Mouse (Mus musculus) left cerebral cortex, postnatal 10 days (tissue): ENCODE data around the gene Armc5. TPM values are rescaled to one million over a fixed set of nuclear protein-coding genes. Genes with fewer than 3 reads are reported as not detected.
A peak's percentile ranks its signal among the peaks of the same experiment; 100 is the strongest.

Source experiments
- DNase-seq, 2 experiments: peaks; one replicate each; pipeline ENCODE4 v3.0.0; 2021 to 2022; ENCODE audit warnings: low spot score in 2 of 2, mixed read lengths in 1 of 2; ENCODE audit errors: extremely low spot score in 1 of 2
- intact Hi-C: fragments of 180-260 bp; cut with DNase I; formaldehyde crosslinking; loops from one replicate; pipeline ENCODE4 v1.15.1; 2025
- total RNA-seq, 2 experiments: library from RNA; stranded (reverse); gene quantifications; 2 replicates each; pipeline ENCODE4 v1.2.3; 2021

Armc5 gene
- 10 to 100 TPM; 10.8 to 11.5 TPM for total RNA-seq

DNA sequence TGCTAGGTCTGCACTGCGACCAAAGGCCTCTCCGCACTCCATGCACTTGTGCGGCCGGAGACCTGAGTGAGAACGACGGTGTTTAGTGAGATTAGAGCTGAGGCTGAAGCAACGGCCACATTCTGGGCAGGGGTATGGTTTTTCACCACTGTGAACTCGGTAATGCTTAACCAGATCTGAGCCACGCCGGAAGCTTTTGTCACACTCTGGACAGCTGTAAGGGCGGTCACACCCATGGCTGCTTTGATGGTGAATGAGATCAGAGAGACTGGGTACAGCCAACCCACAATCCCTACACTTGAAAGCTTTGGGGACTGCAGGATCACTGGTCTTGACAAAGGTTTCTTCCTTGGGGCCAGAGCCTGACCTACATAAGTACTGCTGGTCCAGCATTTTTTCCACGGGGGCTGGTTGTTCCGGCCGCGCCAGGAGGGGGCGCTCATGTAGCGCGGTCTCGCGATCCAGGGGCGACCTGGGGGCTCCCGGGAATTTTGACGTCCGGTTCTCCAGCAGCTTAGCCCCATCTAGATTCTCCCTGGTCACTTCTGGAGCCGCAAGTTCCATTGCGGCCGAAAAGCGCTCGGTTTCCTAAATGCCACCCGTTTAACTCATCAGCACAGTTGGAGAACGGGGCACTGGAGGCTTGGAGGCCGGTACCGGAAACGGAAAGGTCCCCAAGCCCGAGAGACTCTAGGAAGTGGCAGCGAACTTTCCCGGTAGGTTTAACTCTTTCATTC, at the start of gene Armc5:
TSS of gene Armc5 (plus strand) at position 487 of the 737 bp plus-strand sequence.
- peak; percentile 75 to 90 for DNase-seq
- intact Hi-C loops = no loop called here

DNA sequence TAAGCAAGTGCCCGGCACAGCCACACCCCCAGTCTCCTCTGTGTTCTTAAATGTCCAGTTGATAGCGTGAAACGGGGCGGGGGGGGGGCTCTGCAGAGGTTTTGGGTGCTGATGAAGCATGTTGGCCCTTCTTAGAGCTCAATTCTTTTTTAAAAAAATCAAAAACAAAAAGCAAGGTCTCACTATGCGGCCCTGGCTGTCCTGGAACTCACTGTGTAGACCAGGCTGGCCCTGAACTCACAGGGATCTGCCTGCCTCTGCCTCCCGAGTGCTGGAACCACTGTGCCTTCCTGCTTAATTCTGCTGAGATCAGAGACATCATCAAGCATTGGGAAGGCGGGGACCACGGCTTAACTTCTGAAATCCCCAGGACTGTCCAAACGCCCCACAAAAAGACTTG, 35.5 kb upstream of the Armc5 start:
- no peak for DNase-seq
- intact Hi-C loops = no loop called here

DNA sequence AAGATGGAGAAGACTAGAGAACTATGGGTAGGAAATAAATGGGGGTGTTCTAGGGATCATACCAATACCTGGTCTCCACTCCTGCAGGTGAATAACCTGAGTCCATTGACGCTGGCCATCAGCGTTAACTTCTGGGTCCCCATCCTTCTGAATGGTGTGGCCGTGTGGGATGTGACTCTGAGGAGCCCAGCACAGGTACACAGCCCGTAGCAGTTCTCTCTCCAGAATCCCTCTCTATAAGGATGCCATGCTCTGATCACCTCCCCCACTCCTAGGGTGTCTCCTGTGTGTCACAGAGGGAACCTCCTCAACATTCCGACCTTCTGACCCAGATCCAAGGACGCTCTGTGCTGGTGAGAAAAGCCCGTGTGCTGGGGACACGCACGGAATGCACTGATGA, 34.1 kb upstream of the Armc5 start:
- intact Hi-C loops = no loop called here
- DNase-seq = no peak

DNA sequence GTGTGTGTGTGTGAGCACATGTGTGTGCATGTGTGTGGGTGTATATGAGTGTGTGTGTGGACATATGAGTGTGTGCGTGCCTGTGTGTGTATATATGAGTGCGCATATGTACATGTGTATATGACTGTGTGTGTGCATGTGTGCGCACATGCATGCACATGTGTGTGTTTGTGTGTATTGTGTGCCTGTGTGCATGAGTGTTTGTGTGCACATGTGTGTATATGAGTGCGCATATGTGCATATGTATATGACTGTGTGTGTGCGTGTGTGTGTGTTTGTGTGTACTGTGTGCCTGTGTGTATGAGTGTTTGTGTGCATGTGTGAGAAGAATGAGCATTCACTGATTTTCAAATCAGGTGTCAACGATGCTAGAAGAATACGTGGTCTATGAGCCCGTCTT, 33.0 kb upstream of the Armc5 start:
- DNase-seq = no peak
- intact Hi-C loops = no loop called here

DNA sequence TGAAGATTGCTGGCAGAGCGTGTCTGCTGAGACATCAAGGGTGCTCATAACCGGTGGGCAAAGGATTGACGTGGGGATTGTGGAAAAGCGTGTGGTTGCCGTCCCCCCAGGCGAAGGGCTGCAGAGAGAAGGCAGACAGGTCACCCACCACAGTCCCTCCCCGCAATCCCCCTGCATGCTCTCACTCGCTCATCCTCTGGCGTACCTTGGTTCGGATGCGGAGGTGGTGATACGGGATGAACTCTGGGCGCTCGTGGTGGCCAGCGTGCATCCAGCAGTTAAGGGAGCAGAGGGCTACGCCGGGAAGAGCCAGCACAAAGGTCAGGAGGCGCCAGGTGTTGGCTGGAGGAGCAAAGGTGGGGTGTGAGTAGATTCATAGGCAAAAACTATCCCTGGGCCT, 31.4 kb upstream of the Armc5 start:
- DNase-seq = no peak
- intact Hi-C loops = loop anchor here (5.0 kb wide), 1 partner anchor 223 kb away; no protein-coding TSS in a partner anchor

DNA sequence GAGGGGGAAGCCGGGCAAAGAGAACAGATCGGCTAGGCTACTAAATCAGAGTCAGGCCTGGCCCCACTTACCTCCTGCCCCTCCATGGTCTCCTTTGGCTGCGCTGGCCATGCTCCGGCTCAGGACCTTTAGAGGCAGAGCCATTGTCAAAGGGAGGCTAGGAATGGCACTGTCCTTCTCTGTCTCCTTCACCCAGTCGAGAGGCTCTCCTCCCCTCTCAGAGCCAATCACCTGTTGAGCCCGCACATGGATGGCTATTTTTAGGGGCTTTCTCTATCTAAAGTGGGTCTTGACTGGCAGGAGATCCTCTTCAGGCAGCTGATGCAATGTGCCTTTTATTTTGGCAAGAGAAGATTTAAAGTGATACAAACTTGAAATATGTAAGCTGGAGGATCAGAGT, 31.0 kb upstream of the Armc5 start, which contains the start of gene Cox6a2:
TSS of gene Cox6a2 (minus strand) at position 236 of the 400 bp plus-strand sequence.
- no peak for DNase-seq
- intact Hi-C loops = loop anchor here (5.0 kb wide), 1 partner anchor 224 kb away; no protein-coding TSS in a partner anchor

DNA sequence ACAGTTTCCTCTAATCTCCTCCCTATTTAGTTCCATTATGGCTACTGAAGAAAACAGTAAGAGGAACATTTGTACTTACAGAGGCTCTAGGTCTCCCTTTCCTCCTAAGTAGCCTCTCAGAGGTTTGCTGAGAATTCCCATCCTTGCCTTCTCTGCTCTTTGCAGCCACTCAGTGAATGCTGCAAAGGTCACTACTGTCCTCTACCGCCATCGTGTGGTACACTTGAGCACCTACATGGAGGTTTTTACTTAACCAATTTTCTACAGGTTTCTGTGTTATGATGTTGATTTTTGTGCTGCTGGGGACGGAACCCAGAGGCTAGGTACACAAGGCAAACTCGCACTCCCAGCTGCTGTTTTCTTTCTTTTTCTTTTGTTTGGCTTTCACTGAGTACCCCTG, 29.0 kb upstream of the Armc5 start:
- DNase-seq = peak; percentile 60
- intact Hi-C loops = loop anchor here (2.0 to 5.0 kb wide), 2 partner anchors 103 to 226 kb away; no protein-coding TSS in a partner anchor

DNA sequence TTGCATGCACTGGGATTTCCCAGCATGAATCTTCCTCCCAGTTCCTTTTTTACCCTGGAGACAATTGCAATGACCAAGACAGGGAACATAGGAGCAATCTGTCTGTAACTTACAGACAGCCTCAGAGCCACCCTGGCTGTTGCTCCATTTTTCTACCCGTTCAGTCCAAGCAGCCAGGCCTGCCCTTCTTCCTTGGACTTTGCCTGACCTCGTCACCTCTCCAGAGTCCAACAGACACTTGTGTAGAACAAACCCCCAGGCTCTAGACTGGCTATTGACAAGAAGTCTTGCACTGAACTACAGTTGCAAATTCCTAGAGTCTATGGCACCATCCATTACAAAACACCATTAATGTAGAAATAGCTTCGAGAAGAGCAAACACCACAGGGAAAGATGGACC, 27.3 kb upstream of the Armc5 start:
- intact Hi-C loops = loop anchor here (2.0 to 5.0 kb wide), 2 partner anchors 105 to 228 kb away; no protein-coding TSS in a partner anchor

DNA sequence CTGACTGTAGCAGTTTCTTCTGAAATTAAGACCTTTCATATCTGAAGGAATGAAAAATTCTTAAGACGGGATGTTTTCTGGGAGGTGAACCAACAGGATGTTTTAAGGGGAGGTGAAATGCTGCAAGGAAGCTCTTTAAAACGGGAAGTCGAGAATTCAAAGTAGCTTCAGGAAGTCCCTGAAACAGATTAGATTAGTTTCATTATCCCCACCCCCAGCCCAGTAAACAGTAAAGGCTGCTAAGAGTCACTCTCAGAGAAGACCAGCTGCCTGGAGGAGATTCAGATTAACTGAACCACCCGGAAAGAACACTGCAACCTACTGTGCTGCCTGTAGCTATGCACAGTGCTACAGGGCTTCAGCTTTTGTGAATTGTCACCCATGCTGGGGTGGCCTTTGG, 17.2 kb upstream of the Armc5 start:
- no peak for DNase-seq
- intact Hi-C loops = no loop called here

More for the DNA sequence above, 27.3 kb upstream of the Armc5 start:
- no peak for DNase-seq

DNA sequence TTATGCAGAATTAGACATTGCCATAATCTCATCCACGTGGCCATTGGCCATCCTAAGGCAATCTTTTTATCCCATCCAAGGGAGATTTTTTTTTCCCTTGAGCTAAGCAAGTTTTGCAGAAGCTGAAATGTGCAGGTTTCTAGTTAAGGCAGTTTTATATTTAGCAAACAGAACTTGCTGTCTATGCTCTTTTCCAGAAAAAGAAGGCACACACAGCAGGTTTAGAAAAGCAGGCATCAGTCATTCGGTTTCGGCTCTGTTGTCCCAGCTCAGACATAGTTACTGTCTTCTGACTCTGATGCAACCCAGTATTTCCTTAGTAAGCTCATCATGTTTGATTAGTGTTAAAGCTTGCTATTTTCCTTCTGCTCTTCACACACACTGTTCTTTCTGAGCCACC, 16.2 kb upstream of the Armc5 start:
- peak in 1 of 2 experiments; percentile 44 for DNase-seq
- intact Hi-C loops = no loop called here

DNA sequence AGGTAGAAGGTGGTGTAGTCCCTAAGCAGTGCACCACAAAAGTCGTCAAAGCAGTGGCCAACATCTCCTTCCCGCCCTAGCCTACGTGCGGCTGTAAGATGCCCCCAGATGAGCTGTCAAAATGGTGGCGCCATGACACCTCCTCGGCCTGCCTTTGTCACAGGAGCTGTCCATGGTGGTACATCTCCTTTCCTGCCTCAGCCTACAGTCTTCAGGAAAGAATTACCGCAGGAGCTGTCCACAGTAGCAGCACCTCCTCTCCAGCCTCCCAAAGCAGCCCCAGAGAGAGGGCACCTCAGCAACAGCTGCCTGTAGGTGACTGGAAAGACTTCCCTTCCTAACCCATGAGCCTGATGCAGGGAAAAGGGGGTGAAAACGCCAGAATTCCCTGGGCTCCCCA, 5.4 kb upstream of the Armc5 start:
- no peak for DNase-seq
- intact Hi-C loops = no loop called here

DNA sequence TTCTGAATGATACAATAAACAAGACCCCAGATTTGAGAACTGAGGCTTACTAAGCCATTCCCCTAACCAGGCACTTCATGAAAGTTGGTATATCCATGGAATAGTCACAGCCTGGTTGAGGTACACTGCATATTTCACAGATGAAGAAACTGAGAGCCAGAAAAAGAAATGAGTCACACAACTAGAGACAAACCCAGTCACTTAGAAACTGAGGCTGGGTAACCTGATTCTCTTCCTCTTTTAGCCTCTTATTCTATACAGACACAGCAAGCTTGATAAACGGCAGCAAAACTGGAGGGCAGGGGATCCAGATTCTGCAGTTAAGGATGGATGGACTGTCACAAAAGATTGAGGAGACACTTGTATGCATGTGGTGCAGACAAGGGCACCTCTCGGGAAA, 2.3 kb upstream of the Armc5 start:
- intact Hi-C loops = no loop called here
- no peak for DNase-seq

DNA sequence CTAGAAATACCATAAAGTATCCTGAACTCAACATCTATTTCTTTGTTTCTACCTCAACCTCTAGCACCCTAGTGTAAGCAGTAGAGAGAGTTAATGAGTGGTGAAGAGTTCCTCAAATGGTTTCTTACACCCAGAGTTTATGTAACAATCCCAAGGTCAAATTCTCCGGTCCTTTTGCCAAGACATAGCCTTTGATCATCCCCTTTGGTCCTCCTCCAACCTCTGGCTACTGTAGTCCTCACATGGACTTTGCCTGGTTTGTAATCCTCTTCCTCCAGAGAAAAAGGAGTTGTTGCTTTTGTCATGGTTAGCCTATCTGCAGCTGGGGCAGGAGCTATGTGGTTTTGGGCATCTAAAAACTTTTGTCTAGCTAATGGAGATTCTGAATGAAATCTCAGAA, 1.7 kb upstream of the Armc5 start:
- intact Hi-C loops = no loop called here
- DNase-seq = no peak

DNA sequence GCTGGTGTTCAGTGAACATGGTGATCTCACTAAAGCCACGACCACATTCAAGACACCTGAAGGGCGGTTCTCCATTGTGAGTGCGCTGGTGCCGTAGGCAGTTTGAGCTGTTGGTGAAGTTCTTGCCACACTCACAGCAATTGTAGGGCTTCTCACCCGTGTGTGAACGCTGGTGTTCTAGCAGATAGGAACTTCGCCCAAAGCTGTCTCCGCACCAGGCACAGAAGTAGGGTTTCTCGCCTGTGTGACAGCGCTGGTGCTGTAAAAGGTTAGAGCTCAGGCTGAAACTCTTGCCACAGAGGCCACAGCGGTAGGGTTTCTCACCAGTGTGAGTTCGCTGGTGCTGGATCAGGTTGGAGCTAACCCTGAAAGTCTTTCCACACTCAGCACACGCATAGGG, 716 bp upstream of the Armc5 start:
- no peak for DNase-seq
- intact Hi-C loops = no loop called here

DNA sequence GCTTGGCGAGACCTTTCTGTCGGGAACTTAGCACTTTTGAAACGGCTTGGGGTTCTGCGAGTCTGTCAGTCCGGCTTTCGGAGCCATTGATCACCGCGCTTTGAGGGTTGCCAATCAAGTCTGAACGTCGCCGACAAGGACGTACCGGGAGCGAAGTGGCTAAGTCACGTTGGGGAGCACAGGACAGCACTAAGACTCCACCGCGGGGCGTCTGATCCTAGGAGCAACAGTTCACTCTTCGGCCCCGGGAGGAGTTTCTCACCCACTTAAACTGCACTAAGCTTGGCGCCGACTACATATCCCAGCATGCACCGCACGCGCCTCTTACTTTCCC, 418 bp downstream of the Armc5 start:
- DNase-seq = no peak
- intact Hi-C loops = no loop called here

DNA sequence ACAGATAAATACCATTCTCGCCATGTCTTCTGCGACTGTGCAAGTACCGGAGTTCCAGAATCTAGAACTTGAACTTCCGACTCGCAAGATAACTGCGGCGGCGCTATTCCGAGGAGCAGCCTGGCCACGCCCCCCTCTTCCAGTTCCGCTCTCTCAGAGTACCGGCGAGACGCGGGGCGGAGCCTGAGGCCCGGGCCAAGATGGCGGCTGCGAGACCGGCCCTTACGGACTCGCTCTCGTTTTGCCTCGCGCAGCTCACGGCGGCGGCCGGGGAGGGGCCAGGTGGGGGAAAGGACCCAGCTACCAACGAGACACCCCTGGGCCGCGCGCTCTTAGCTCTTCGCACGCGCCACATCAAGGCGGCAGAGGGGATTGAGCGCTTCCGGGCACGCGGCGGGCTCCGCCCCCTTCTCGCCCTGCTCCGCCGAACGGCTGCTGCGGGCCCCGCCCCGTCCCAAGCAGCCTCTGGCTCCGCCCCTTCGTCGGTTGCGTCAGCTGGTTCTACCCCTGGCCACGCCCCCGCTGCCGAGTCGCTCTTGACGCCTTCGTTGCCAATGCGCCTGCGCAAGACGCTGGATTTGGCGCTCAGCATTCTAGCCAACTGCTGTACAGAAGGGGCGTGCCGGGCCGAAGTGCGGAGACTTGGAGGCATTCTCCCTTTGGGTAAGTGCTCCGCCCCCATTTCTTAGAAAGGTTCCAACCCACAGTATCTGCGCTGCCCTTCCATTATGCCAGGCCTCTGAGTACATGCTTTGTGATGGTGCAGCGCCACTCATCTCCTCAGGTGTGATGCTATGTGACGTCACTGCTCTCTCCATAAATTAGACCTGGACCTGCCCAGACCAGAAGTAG, 1.0 kb downstream of the Armc5 start, which contains the start of gene 9130023H24Rik:
TSS of gene 9130023H24Rik (minus strand) at position 105 of the 852 bp plus-strand sequence.
- peak; percentile 98 to 100 for DNase-seq
- intact Hi-C loops = no loop called here

DNA sequence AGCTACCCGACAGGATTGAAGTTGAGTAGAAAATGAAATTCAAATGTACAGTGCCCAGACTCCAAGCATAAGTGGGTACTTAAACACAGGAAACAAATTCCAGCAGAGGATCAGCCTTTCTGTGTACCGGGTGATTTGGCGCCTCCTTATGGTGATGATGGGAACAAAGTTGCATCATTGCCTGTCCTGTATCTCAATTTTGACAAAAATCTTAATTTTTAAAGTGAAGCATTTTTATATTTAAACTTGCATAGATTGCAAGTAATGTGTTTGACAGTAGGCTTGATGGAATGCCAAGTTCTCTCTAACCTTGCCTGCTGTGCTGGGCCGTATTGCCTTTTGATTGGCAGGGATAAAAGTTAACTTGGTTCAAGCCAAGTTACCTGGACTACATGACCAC, 1.8 kb downstream of the Armc5 start:
- intact Hi-C loops = no loop called here
- DNase-seq = peak in 1 of 2 experiments; percentile 53

DNA sequence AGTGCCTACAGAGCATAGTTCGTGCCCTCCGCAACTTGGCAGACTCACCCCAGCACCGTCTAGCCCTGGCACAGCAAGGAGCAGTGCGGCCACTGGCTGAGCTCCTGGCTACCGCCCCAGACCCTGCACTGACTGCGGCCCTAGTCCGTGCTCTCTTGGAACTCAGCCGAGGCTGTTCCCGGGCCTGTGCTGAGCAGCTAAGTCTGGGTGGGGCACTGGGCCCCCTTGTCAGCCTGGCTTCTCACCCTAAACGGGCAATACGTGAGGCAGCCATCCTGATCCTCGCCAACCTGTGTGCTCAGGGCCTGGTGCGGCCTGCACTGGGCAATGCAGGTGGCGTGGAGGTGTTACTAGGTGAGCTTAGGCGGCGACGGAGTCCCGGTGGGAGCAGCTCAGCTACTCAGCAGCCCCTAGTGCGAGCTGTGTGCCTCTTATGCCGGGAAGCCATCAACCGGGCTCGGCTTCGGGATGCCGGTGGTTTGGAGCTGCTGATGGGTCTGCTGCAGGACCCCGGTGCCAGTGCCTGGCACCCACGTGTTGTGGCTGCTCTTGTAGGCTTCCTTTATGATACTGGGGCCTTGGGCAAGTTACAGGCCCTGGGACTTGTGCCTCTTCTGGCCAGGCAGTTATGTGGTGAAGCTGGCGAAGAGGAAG, 3.1 kb downstream of the Armc5 start:
- peak in 1 of 2 experiments; percentile 59 for DNase-seq
- intact Hi-C loops = no loop called here

DNA sequence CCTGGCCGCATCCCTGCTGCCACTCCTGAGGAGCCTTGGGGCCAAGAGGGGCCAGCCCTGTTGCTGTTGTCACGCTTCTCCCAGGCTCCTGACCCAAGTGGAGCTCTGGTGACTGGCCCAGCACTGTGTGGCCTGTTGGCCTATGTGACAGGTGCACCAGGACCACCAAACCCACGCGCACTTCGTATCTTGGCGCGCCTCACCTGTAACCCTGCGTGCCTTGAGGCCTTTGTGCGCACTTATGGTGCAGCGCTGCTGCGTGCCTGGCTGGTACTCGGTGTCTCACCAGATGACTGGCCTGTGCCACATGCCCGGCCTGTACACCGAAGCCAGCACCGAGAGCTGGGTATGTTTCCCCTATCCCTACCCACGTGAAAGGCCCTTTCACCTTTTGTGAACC, 5.2 kb downstream of the Armc5 start:
- no peak for DNase-seq
- intact Hi-C loops = no loop called here
